Mouse (Mus musculus): ENCODE measurements at regions not wholly inside any gene's neighbourhood (a gene's known extent, or its start where the extent isn't known, plus 50 kb on each side); places are given as distances from the start of the nearest gene placed in this dataset.

- DNase-seq = peak; percentile 7
Observed at GRCm38 (mm10) chr16:51315608-51316007, 715.4 kb upstream of the Cblb start.

- no peak for DNase-seq
Observed at GRCm38 (mm10) chr16:51332262-51332661, 698.8 kb upstream of the Cblb start.

- no peak for DNase-seq
Observed at GRCm38 (mm10) chr16:51334972-51335371, 696.1 kb upstream of the Cblb start.

- no peak for DNase-seq
Observed at GRCm38 (mm10) chr16:51347120-51347519, 683.9 kb upstream of the Cblb start.

GRCm38 (mm10) chr16:51352151-51352550 is 678.9 kb upstream of the Cblb start:
- DNase-seq = peak; percentile 10

- DNase-seq = no peak
Observed at GRCm38 (mm10) chr16:51353791-51354190, 677.2 kb upstream of the Cblb start.

- no peak for DNase-seq
Observed at GRCm38 (mm10) chr16:51370070-51370469, 661.0 kb upstream of the Cblb start.

- DNase-seq = no peak
Observed at GRCm38 (mm10) chr16:51386456-51386855, 644.6 kb upstream of the Cblb start.

- DNase-seq = no peak
Observed at GRCm38 (mm10) chr16:51387498-51387897, 643.5 kb upstream of the Cblb start.

GRCm38 (mm10) chr16:51393871-51394270 is 637.2 kb upstream of the Cblb start:
- no peak for DNase-seq
